Mouse (Mus musculus): ENCODE results near the gene Cyp11a1. TPM values are rescaled to one million over a fixed set of nuclear protein-coding genes. Genes with fewer than 3 reads are reported as not detected.

Cyp11a1 gene
- polyA plus RNA-seq, 1 experiment from 2014 or later: 0.16 TPM

- no peaks in the 10 kb centered on the region for H3K27me3 ChIP-seq (ENCODE audit: control insufficient read depth, insufficient read depth, low read length)
- H3K27ac ChIP-seq (ENCODE audit: low read depth, low read length): no peak overlapping the region
- no peaks in the 10 kb centered on the region; the same call in 1 of the 2 replicates for H3K36me3 ChIP-seq (ENCODE audit: control insufficient read depth, insufficient read depth, low read length)
- DNase-seq (ENCODE audit: low spot score) (no peak), ATAC-seq (ENCODE audit: insufficient read depth, low FRiP score, low TSS enrichment) (no peak)
- no peak overlapping the region for H3K4me3 ChIP-seq (ENCODE audit: low read depth, low read length)
- no peak overlapping the region for H3K9ac ChIP-seq (ENCODE audit: low read length)
- no peaks in the 10 kb centered on the region for H3K4me1 ChIP-seq (ENCODE audit: control insufficient read depth, insufficient read depth, low read length)
- H3K4me2 ChIP-seq (ENCODE audit: low read depth): no peak overlapping the region
- no peaks in the 10 kb centered on the region for H3K9me3 ChIP-seq (ENCODE audit: control insufficient read depth, low read length)
- WGBS: 86% methylated on average over 4 of the region's 4 CpGs
Observed at GRCm38 (mm10) chr9:57963249-57963997, 42.8 kb upstream of the Cyp11a1 start.

- WGBS: 82% methylated on average over 5 of the region's 5 CpGs
- ATAC-seq (ENCODE audit: insufficient read depth, low FRiP score, low TSS enrichment) (no peak), DNase-seq (ENCODE audit: low spot score) (no peak)
- no peak overlapping the region for H3K4me3 ChIP-seq (ENCODE audit: low read depth, low read length)
- H3K4me1 ChIP-seq (ENCODE audit: control insufficient read depth, insufficient read depth, low read length): no peaks in the 10 kb centered on the region
- H3K4me2 ChIP-seq (ENCODE audit: low read depth): no peak overlapping the region
- no peaks in the 10 kb centered on the region for H3K9me3 ChIP-seq (ENCODE audit: control insufficient read depth, low read length)
- H3K27ac ChIP-seq (ENCODE audit: low read depth, low read length): no peak overlapping the region
- no peaks in the 10 kb centered on the region for H3K27me3 ChIP-seq (ENCODE audit: control insufficient read depth, insufficient read depth, low read length)
- H3K36me3 ChIP-seq (ENCODE audit: control insufficient read depth, insufficient read depth, low read length): no peaks in the 10 kb centered on the region
- H3K9ac ChIP-seq (ENCODE audit: low read length): no peak overlapping the region
Observed at GRCm38 (mm10) chr9:57963998-57964395, 42.2 kb upstream of the Cyp11a1 start.

- 72% methylated on average over 6 of the region's 6 CpGs for WGBS
- no peaks in the 10 kb centered on the region for H3K36me3 ChIP-seq (ENCODE audit: control insufficient read depth, insufficient read depth, low read length)
- no peak for DNase-seq (ENCODE audit: low spot score)
Observed at GRCm38 (mm10) chr9:57964528-57965250, 41.5 kb upstream of the Cyp11a1 start.

GRCm38 (mm10) chr9:57965281-57966185, 40.7 kb upstream of the Cyp11a1 start:
- DNase-seq (ENCODE audit: low spot score): no peak
- no peak overlapping the region for H3K4me2 ChIP-seq (ENCODE audit: low read depth)
- WGBS: 75% methylated on average over 12 of the region's 12 CpGs
- no peaks in the 10 kb centered on the region for H3K36me3 ChIP-seq (ENCODE audit: control insufficient read depth, insufficient read depth, low read length)
- H3K4me3 ChIP-seq (ENCODE audit: low read depth, low read length): no peak overlapping the region
- no peaks in the 10 kb centered on the region for H3K27me3 ChIP-seq (ENCODE audit: control insufficient read depth, insufficient read depth, low read length)
- ATAC-seq (ENCODE audit: insufficient read depth, low FRiP score, low TSS enrichment): no peak
- no peaks in the 10 kb centered on the region for H3K9me3 ChIP-seq (ENCODE audit: control insufficient read depth, low read length)
- no peak overlapping the region for H3K9ac ChIP-seq (ENCODE audit: low read length)
- no peaks in the 10 kb centered on the region for H3K4me1 ChIP-seq (ENCODE audit: control insufficient read depth, insufficient read depth, low read length)
- no peak overlapping the region for H3K27ac ChIP-seq (ENCODE audit: low read depth, low read length)

More at GRCm38 (mm10) chr9:57964528-57965250, 41.5 kb upstream of the Cyp11a1 start:
- no peak for ATAC-seq (ENCODE audit: insufficient read depth, low FRiP score, low TSS enrichment)
- Histone ChIP-seq H3K9me3 (ENCODE audit: control insufficient read depth, low read length) (no peaks in the 10 kb centered on the region), H3K4me3 (ENCODE audit: low read depth, low read length) (no peak overlapping the region), H3K27me3 (ENCODE audit: control insufficient read depth, insufficient read depth, low read length) (no peaks in the 10 kb centered on the region), H3K4me1 (ENCODE audit: control insufficient read depth, insufficient read depth, low read length) (no peaks in the 10 kb centered on the region), H3K9ac (ENCODE audit: low read length) (no peak overlapping the region; the same call in 1 of the 2 replicates), H3K27ac (ENCODE audit: low read depth, low read length) (no peak overlapping the region), H3K4me2 (ENCODE audit: low read depth) (no peak overlapping the region)

- H3K36me3 ChIP-seq (ENCODE audit: control insufficient read depth, insufficient read depth, low read length): no peaks in the 10 kb centered on the region
- H3K4me3 ChIP-seq (ENCODE audit: low read depth, low read length): no peak overlapping the region
- no peak overlapping the region for H3K9ac ChIP-seq (ENCODE audit: low read length)
- H3K9me3 ChIP-seq (ENCODE audit: control insufficient read depth, low read length): no peaks in the 10 kb centered on the region
- H3K27ac ChIP-seq (ENCODE audit: low read depth, low read length): no peak overlapping the region
- 80% methylated on average over 14 of the region's 14 CpGs for WGBS
- no peak for DNase-seq (ENCODE audit: low spot score)
- no peak for ATAC-seq (ENCODE audit: insufficient read depth, low FRiP score, low TSS enrichment)
- H3K4me2 ChIP-seq (ENCODE audit: low read depth): no peak overlapping the region
- no peaks in the 10 kb centered on the region for H3K4me1 ChIP-seq (ENCODE audit: control insufficient read depth, insufficient read depth, low read length)
- no peaks in the 10 kb centered on the region for H3K27me3 ChIP-seq (ENCODE audit: control insufficient read depth, insufficient read depth, low read length)
Observed at GRCm38 (mm10) chr9:57967237-57967960, 38.8 kb upstream of the Cyp11a1 start.

GRCm38 (mm10) chr9:57968166-57968771, 37.9 kb upstream of the Cyp11a1 start:
- 85% methylated on average over 9 of the region's 9 CpGs for WGBS
- no peaks in the 10 kb centered on the region for H3K36me3 ChIP-seq (ENCODE audit: control insufficient read depth, insufficient read depth, low read length)
- H3K27ac ChIP-seq (ENCODE audit: low read depth, low read length): no peak overlapping the region
- H3K4me1 ChIP-seq (ENCODE audit: control insufficient read depth, insufficient read depth, low read length): no peaks in the 10 kb centered on the region
- no peak for DNase-seq (ENCODE audit: low spot score)
- no peak overlapping the region for H3K4me3 ChIP-seq (ENCODE audit: low read depth, low read length)
- ATAC-seq (ENCODE audit: insufficient read depth, low FRiP score, low TSS enrichment): no peak
- H3K27me3 ChIP-seq (ENCODE audit: control insufficient read depth, insufficient read depth, low read length): no peaks in the 10 kb centered on the region
- no peaks in the 10 kb centered on the region for H3K9me3 ChIP-seq (ENCODE audit: control insufficient read depth, low read length)
- no peak overlapping the region for H3K4me2 ChIP-seq (ENCODE audit: low read depth)
- no peak overlapping the region for H3K9ac ChIP-seq (ENCODE audit: low read length)

- H3K27me3 ChIP-seq (ENCODE audit: control insufficient read depth, insufficient read depth, low read length): no peaks in the 10 kb centered on the region
- no peak for ATAC-seq (ENCODE audit: insufficient read depth, low FRiP score, low TSS enrichment)
- 91% methylated on average over 8 of the region's 8 CpGs for WGBS
- H3K9ac ChIP-seq (ENCODE audit: low read length): no peak overlapping the region
- H3K4me3 ChIP-seq (ENCODE audit: low read depth, low read length): no peak overlapping the region
- no peak overlapping the region for H3K4me2 ChIP-seq (ENCODE audit: low read depth)
- no peaks in the 10 kb centered on the region for H3K9me3 ChIP-seq (ENCODE audit: control insufficient read depth, low read length)
- DNase-seq (ENCODE audit: low spot score): no peak
- no peaks in the 10 kb centered on the region for H3K36me3 ChIP-seq (ENCODE audit: control insufficient read depth, insufficient read depth, low read length)
- H3K4me1 ChIP-seq (ENCODE audit: control insufficient read depth, insufficient read depth, low read length): no peaks in the 10 kb centered on the region
- H3K27ac ChIP-seq (ENCODE audit: low read depth, low read length): no peak overlapping the region
Observed at GRCm38 (mm10) chr9:57968783-57969542, 37.2 kb upstream of the Cyp11a1 start.
